Comparison of ENCODE assay signal across 9 mouse cellular contexts in the genomic region with DNA sequence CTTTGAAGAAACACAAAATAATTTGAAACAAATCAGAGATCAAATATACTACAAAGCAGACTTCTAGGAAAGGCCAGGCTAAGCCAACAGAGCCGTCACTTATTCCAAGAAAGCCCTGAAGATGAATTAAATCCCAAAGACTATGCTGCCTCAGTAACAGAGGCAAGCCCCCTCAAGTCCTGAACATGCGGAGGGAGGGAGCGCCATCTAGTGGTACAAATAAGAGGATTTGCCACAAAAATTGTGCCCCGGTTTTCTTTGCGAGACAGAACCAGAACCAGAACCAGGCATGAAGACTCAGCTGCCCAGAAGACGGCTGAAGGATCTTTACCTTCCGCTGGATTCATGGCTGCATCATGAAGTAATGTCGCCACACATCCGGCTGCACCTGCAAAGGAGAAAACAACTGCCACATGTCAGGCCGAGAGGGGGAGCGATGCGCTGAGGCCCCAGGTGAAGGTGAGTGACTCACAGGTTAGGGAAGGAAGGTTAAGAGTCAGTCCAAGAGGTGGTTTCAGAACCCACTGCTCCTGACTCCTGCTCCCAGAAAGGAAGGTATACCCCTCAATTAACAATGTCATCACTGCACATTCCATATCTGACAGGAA. TPM values are rescaled to one million over a fixed set of nuclear protein-coding genes. Genes with fewer than 3 reads are reported as not detected.
DNase-seq lines count a peak whose midpoint lies in the region; ATAC-seq and TF ChIP-seq lines count a peak whose summit lies in the region.
"Had no signal": no experiment of that assay in that cellular context is flagged by ENCODE, and none has a peak within 500 bp of the region (broad histone marks: within the 10 kb centered on the region; RNA-seq: fewer than 3 reads in every experiment).

No protein-coding gene starts in this region.

- WGBS in forebrain, embryonic 10.5 days = 51% methylated on average over 12 of the region's 12 CpGs
- WGBS in forebrain, embryonic 15.5 days = 44% methylated on average over 12 of the region's 12 CpGs
- WGBS in midbrain, embryonic 10.5 days = 49% methylated on average over 12 of the region's 12 CpGs
- WGBS in midbrain, embryonic 16.5 days = 46% methylated on average over 12 of the region's 12 CpGs
- WGBS in olfactory bulb, adult 2 months = 54% methylated on average over 12 of the region's 12 CpGs

- no peak overlapping the region for H3K27ac ChIP-seq in forebrain, embryonic 10.5 days
- no peak overlapping the region for H3K27ac ChIP-seq in forebrain, embryonic 15.5 days (replicated peaks)
- no peak overlapping the region for H3K27ac ChIP-seq in midbrain, embryonic 10.5 days (replicated peaks)
- H3K27ac ChIP-seq in midbrain, embryonic 16.5 days (ENCODE audit: low read length) = no peak overlapping the region
- H3K27ac ChIP-seq in layer of hippocampus, adult 2 months = no peak overlapping the region
- no peak overlapping the region for H3K27ac ChIP-seq in olfactory bulb, adult 2 months (ENCODE audit: insufficient read depth, low read depth, low read length)

- peaks cover 23% of the 10 kb centered on the region for H3K4me1 ChIP-seq in forebrain, embryonic 10.5 days
- no peaks in the 10 kb centered on the region for H3K4me1 ChIP-seq in forebrain, embryonic 15.5 days
- peaks cover 8% of the 10 kb centered on the region for H3K4me1 ChIP-seq in midbrain, embryonic 10.5 days
- H3K4me1 ChIP-seq in midbrain, embryonic 16.5 days (ENCODE audit: control insufficient read depth, insufficient read depth, low read length) = peaks cover 7% of the 10 kb centered on the region
- H3K4me1 ChIP-seq in olfactory bulb, adult 2 months (ENCODE audit: control insufficient read depth, insufficient read depth, low read length) = peaks cover 15% of the 10 kb centered on the region

- peak; percentile 37 for DNase-seq in forebrain, embryonic 10.5 days (ENCODE audit: extremely low spot score, low spot score)
- DNase-seq in midbrain, embryonic 10.5 days (ENCODE audit: low spot score) = peak; percentile 47
- DNase-seq in cerebellum, adult 9-10 months = peak; percentile 58
- peak; percentile 43 to 61 for DNase-seq in layer of hippocampus, adult 2 months (ENCODE audit: low spot score in 2 of 2)

- no peak overlapping the region for H3K4me3 ChIP-seq in forebrain, embryonic 10.5 days
- H3K4me3 ChIP-seq in forebrain, embryonic 15.5 days = no peak overlapping the region
- H3K4me3 ChIP-seq in midbrain, embryonic 10.5 days = no peak overlapping the region
- no peak overlapping the region for H3K4me3 ChIP-seq in midbrain, embryonic 16.5 days (ENCODE audit: low read depth, low read length)
- no peak overlapping the region for H3K4me3 ChIP-seq in layer of hippocampus, adult 2 months
- H3K4me3 ChIP-seq in olfactory bulb, adult 2 months (ENCODE audit: insufficient read depth, low read depth, low read length) = no peak overlapping the region

- no peak overlapping the region for H3K9ac ChIP-seq in forebrain, embryonic 15.5 days (replicated peaks)
- H3K9ac ChIP-seq in midbrain, embryonic 16.5 days (ENCODE audit: low read depth, low read length) = no peak overlapping the region

- peaks cover 33% of the 10 kb centered on the region for H3K36me3 ChIP-seq in forebrain, embryonic 10.5 days (replicated peaks)
- H3K36me3 ChIP-seq in forebrain, embryonic 15.5 days = peaks cover 6% of the 10 kb centered on the region; the same call in 1 of the 2 replicates
- H3K36me3 ChIP-seq in midbrain, embryonic 10.5 days = peaks cover 25% of the 10 kb centered on the region
- peaks cover 3% of the 10 kb centered on the region for H3K36me3 ChIP-seq in midbrain, embryonic 16.5 days (ENCODE audit: control insufficient read depth, insufficient read depth, low read length)

- ATAC-seq in forebrain, embryonic 15.5 days (replicated peaks) = no peak; the same call in 1 of the 2 replicates
- ATAC-seq in midbrain, embryonic 16.5 days = no peak
- no peak for ATAC-seq in erythroid progenitor cell, adult 5-6 weeks (replicated peaks; ENCODE audit: low FRiP score, poor library complexity, severe bottlenecking)

- H3K27me3 ChIP-seq in forebrain, embryonic 10.5 days (ENCODE audit: poor library complexity, severe bottlenecking) = no peaks in the 10 kb centered on the region
- H3K27me3 ChIP-seq in forebrain, embryonic 15.5 days = no peaks in the 10 kb centered on the region
- H3K27me3 ChIP-seq in midbrain, embryonic 10.5 days (ENCODE audit: low read depth, poor library complexity, severe bottlenecking) = no peaks in the 10 kb centered on the region
- H3K27me3 ChIP-seq in midbrain, embryonic 16.5 days (ENCODE audit: control insufficient read depth, insufficient read depth, low read depth, low read length) = no peaks in the 10 kb centered on the region

- peak; percentile 96 for TF ChIP-seq CTCF in layer of hippocampus, adult 2 months (conservative IDR thresholded peaks at IDR 0.05)
- TF ChIP-seq CTCF in olfactory bulb, adult 2 months (IDR thresholded peaks at IDR 0.05; ENCODE audit: insufficient read depth, low read depth, low read length) = peak; percentile 78

- H3K4me2 ChIP-seq in forebrain, embryonic 15.5 days (replicated peaks) = no peak overlapping the region
- H3K4me2 ChIP-seq in midbrain, embryonic 16.5 days (ENCODE audit: low read length) = no peak overlapping the region

- TF ChIP-seq POLR2A in olfactory bulb, adult 2 months (IDR thresholded peaks at IDR 0.05; ENCODE audit: insufficient read depth, low read depth, low read length) = no peak

- no peaks in the 10 kb centered on the region for H3K9me3 ChIP-seq in forebrain, embryonic 10.5 days
- H3K9me3 ChIP-seq in forebrain, embryonic 15.5 days = no peaks in the 10 kb centered on the region
- no peaks in the 10 kb centered on the region for H3K9me3 ChIP-seq in midbrain, embryonic 10.5 days (replicated peaks)
- no peaks in the 10 kb centered on the region for H3K9me3 ChIP-seq in midbrain, embryonic 16.5 days (replicated peaks; ENCODE audit: control insufficient read depth, low read length, poor library complexity, severe bottlenecking)

RNA-seq across cellular contexts. Expression of a gene that starts 9.1 kb away (rescaled TPM):
- 11.3 and 12.4 TPM in 2 replicates for polyA plus RNA-seq in forebrain, embryonic 10.5 days (2016; fragmentation: Nextera tagmentation; extraction: Ambion mirVana)
- 17.8 and 18.7 TPM in 2 replicates for polyA plus RNA-seq in forebrain, embryonic 15.5 days (2015; fragmentation: Nextera tagmentation; extraction: Ambion mirVana)
- 10.3 and 11.5 TPM in 2 replicates for polyA plus RNA-seq in midbrain, embryonic 10.5 days (2016; fragmentation: Nextera tagmentation; extraction: Ambion mirVana)
- 12.8 and 14.1 TPM in 2 replicates for polyA plus RNA-seq in midbrain, embryonic 16.5 days (2015; fragmentation: Nextera tagmentation; extraction: Ambion mirVana)
- 10 to 100 TPM; 44.3 to 45.2 TPM for total RNA-seq in layer of hippocampus, adult 2 months (2021)
- 123 TPM in 1 of 2 replicates, not detected in the other for polyA plus RNA-seq in olfactory bulb, adult 2 months (2012; ENCODE audit: insufficient read depth, insufficient read length, low replicate concordance, missing spikeins)
- total RNA-seq in erythroid progenitor cell, adult 5-6 weeks (2015; ENCODE audit: low replicate concordance) = 16.3 and 25.9 TPM in 2 replicates
- 8.5 and 17.5 TPM in 2 replicates for total RNA-seq in erythroid progenitor cell, adult 5-6 weeks (2017; ENCODE audit: low replicate concordance)

RNA-seq across cellular contexts. Expression of a gene that starts 23.9 kb away (rescaled TPM):
- polyA plus RNA-seq in forebrain, embryonic 10.5 days (2016; fragmentation: Nextera tagmentation; extraction: Ambion mirVana) = 8.6 and 8.8 TPM in 2 replicates
- polyA plus RNA-seq in forebrain, embryonic 15.5 days (2015; fragmentation: Nextera tagmentation; extraction: Ambion mirVana) = 8.2 and 8.9 TPM in 2 replicates
- polyA plus RNA-seq in midbrain, embryonic 10.5 days (2016; fragmentation: Nextera tagmentation; extraction: Ambion mirVana) = 9.7 TPM in 2 replicates
- polyA plus RNA-seq in midbrain, embryonic 16.5 days (2015; fragmentation: Nextera tagmentation; extraction: Ambion mirVana) = 7.1 and 8.2 TPM in 2 replicates
- total RNA-seq in layer of hippocampus, adult 2 months (2021) = 10 to 100 TPM; 19.1 to 20.2 TPM
- not detected in 2 replicates for polyA plus RNA-seq in olfactory bulb, adult 2 months (2012; ENCODE audit: insufficient read depth, insufficient read length, low replicate concordance, missing spikeins)
- 3.8 and 5.4 TPM in 2 replicates for total RNA-seq in erythroid progenitor cell, adult 5-6 weeks (2015; ENCODE audit: low replicate concordance)
- 0.38 and 1.5 TPM in 2 replicates for total RNA-seq in erythroid progenitor cell, adult 5-6 weeks (2017; ENCODE audit: low replicate concordance)

RNA-seq across cellular contexts. Expression of a gene that starts 53.4 kb away (rescaled TPM):
- polyA plus RNA-seq in forebrain, embryonic 10.5 days (2016; fragmentation: Nextera tagmentation; extraction: Ambion mirVana) = 2.4 TPM in 2 replicates
- 3.6 and 4.5 TPM in 2 replicates for polyA plus RNA-seq in forebrain, embryonic 15.5 days (2015; fragmentation: Nextera tagmentation; extraction: Ambion mirVana)
- polyA plus RNA-seq in midbrain, embryonic 10.5 days (2016; fragmentation: Nextera tagmentation; extraction: Ambion mirVana) = 0.21 and 0.42 TPM in 2 replicates
- polyA plus RNA-seq in midbrain, embryonic 16.5 days (2015; fragmentation: Nextera tagmentation; extraction: Ambion mirVana) = 0.51 and 0.55 TPM in 2 replicates
- total RNA-seq in layer of hippocampus, adult 2 months (2021) = not detected
- polyA plus RNA-seq in olfactory bulb, adult 2 months (2012; ENCODE audit: insufficient read depth, insufficient read length, low replicate concordance, missing spikeins) = not detected in 2 replicates
- 1.3 TPM in 1 of 2 replicates, not detected in the other for total RNA-seq in erythroid progenitor cell, adult 5-6 weeks (2015; ENCODE audit: low replicate concordance)
- total RNA-seq in erythroid progenitor cell, adult 5-6 weeks (2017; ENCODE audit: low replicate concordance) = not detected in 2 replicates
- polyA plus RNA-seq: heart, embryonic 14.5 days had no signal
